Mouse (Mus musculus) skeletal muscle tissue, adult 2 months (tissue): ENCODE measurements around the gene Moxd2.

Source experiments
- DNase-seq: peaks from one replicate; pipeline ENCODE4 v3.0.0-alpha.2; 2012; ENCODE audit warnings: low read depth, low spot score

Gene Moxd2

GRCm38 (mm10) chr6:40887394-40887793, at the start of gene Moxd2:
Moxd2 (minus strand) TSS chr6:40887494.
- no peak for DNase-seq

DNA sequence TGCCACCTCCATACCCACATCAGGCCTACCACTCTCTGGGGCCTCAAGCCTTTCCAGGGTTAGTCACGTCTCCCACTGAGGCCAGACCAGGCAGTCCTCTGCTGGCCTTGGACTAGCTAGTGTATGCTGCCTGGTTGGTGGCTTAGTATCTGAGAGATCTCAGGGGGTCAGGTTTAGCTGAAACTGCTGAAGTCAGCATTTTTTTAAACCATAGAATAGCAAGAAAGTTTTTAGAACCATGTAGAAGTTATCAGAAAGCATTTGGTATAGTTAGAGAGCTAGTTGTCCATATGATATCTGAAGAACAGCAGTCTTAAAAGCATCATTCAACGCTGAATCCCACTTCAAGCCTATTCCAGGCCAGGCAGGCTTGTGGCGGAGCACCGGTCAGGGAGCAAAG, 32.7 kb upstream of the Moxd2 start:
- no peak for DNase-seq

- DNase-seq: no peak
These were observed 13.0 kb upstream of the Moxd2 start, which contains the start of gene Prss58 for GRCm38 (mm10) chr6:40900287-40900686. Prss58 (minus strand) TSS chr6:40900387.

DNA sequence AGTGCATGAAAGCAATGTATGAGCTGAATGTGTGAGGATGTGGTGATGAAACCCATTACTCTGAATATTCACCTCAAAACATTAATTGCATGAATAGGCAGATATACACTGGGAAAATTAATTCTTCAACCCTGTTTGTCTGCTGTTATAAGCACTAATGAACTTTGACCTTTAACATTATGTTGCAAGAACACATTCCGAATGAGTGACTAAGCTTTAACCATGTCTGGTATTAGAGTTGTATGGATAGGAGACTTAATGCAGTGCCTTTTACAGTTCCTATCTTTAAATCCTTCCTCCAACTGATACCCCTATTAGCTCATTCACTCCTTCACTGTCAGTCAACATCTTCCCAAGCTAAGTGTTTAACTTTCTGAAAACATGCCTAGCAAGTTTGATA, 7.4 kb upstream of the Moxd2 start:
- DNase-seq: no peak

DNA sequence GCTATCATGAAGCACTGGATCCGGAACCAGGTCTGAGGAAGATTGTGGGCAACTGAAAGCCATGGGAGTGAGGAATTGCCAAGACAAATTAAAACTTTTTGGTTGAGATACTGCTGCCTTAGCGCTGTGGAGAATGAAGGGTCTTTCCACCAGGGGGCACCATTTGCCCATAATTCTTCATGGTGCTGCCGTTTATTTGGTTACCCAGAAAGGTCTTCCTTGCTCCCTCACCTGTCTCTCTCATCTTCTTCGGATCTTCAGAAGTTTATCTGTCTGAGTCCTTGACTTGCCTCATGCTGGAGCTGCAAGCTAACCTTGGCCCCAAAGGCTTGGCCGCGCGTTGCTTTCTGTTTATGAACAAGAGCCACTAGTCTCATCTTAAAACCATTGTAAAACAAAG, 6.3 kb upstream of the Moxd2 start:
- no peak for DNase-seq

DNA sequence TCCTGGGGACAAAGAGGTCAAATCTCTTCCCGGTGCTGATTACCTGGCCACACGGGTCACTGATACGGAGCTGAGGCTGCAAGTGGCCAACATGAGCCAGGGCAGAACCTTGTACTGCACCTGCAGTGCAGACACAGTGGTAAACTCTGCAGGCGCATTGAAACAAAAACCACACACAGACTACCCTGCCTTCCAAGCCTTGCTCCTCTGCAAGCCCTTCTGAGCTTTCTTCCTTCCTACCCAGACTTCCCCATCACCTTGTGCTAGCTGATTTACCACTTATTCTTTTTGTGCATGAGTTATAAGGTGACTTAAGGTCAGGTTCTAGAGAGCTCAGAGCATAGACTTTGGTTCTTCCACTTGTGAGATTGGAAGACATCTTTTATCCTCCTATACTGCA, 4.5 kb upstream of the Moxd2 start:
- DNase-seq: no peak

- no peak for DNase-seq
These were observed 3.7 kb upstream of the Moxd2 start for GRCm38 (mm10) chr6:40890973-40891372.

GRCm38 (mm10) chr6:40845283-40845682, 42.0 kb downstream of the Moxd2 start:
- no peak for DNase-seq
